Mouse (Mus musculus) embryonic facial prominence, embryonic 11.5 days (tissue): ENCODE measurements at regions not wholly inside any gene's neighbourhood (a gene's known extent, or its start where the extent isn't known, plus 50 kb on each side); places are given as distances from the start of the nearest gene placed in this dataset.

Experiments
- ATAC-seq: fragments of 200-750 bp; cut with Nextera tagmentation; replicated peaks from 2 replicates; pipeline ENCODE4 v1.8.0; 2017; ENCODE audit warnings: low read depth; ENCODE audit not compliant: insufficient number of reproducible peaks, low FRiP score, low TSS enrichment
- DNase-seq: peaks from one replicate; pipeline ENCODE4 v3.0.0-alpha.2; 2015; ENCODE audit warnings: low spot score
- H3K27ac ChIP-seq: fragments of 300-500 bp; sonication (generic); replicated peaks from 2 replicates; pipeline ENCODE4 v1.5.1; 2014; ENCODE audit warnings: mild to moderate bottlenecking, low read depth, low read length, control low read depth
- H3K27me3 ChIP-seq: fragments of 300-500 bp; sonication (generic); 2 replicates; pipeline ENCODE4 v1.6.1; 2014; ENCODE audit warnings: mild to moderate bottlenecking, low read length, moderate library complexity, mixed read lengths; ENCODE audit not compliant: control insufficient read depth, insufficient read depth
- H3K36me3 ChIP-seq: fragments of 300-500 bp; sonication (generic); replicated peaks from 2 replicates; pipeline ENCODE4 v1.6.1; 2014; ENCODE audit warnings: low read depth, mild to moderate bottlenecking, low read length, moderate library complexity, mixed read lengths; ENCODE audit not compliant: control insufficient read depth, insufficient read depth
- H3K4me1 ChIP-seq: fragments of 300-500 bp; sonication (generic); 2 replicates; pipeline ENCODE4 v1.6.1; 2014; ENCODE audit warnings: low read length, mixed read lengths; ENCODE audit not compliant: control insufficient read depth, insufficient read depth
- H3K4me2 ChIP-seq: fragments of 300-500 bp; sonication (generic); 2 replicates; pipeline ENCODE4 v1.6.1; 2014; ENCODE audit warnings: low read depth, mild to moderate bottlenecking, control low read depth, low read length, moderate library complexity
- H3K4me3 ChIP-seq: fragments of 300-500 bp; sonication (generic); 2 replicates; pipeline ENCODE4 v1.5.1; 2014; ENCODE audit warnings: low read depth, low read length, control low read depth
- H3K9ac ChIP-seq: fragments of 300-500 bp; sonication (generic); replicated peaks from 2 replicates; pipeline ENCODE4 v1.6.1; 2014; ENCODE audit warnings: mild to moderate bottlenecking, control low read depth, low read length
- H3K9me3 ChIP-seq: fragments of 300-500 bp; sonication (generic); replicated peaks from 2 replicates; pipeline ENCODE4 v1.6.1; 2016; ENCODE audit warnings: mild to moderate bottlenecking, low read length, inconsistent platforms, mixed read lengths; ENCODE audit not compliant: control insufficient read depth
- WGBS: fragments of 180-500 bp; shearing (Covaris S2); extraction: QIAGEN DNeasy Blood & Tissue Kit; methylation state at CpG from one replicate; pipeline ENCODE4 v1.1.7; 2014; 5-methylcytosine and 5-hydroxymethylcytosine counted together

- 58% methylated on average over 2 of the region's 2 CpGs for WGBS
- ATAC-seq: no peak
- Histone ChIP-seq H3K27me3 (no peaks in the 10 kb centered on the region), H3K9ac (no peak overlapping the region), H3K9me3 (no peaks in the 10 kb centered on the region), H3K4me2 (no peak overlapping the region), H3K4me3 (no peak overlapping the region), H3K4me1 (no peaks in the 10 kb centered on the region), H3K27ac (no peak overlapping the region), H3K36me3 (no peaks in the 10 kb centered on the region)
- no peak for DNase-seq
Observed at GRCm38 (mm10) chr10:92166057-92166456, 556.2 kb downstream of the Nedd1 start.

DNA sequence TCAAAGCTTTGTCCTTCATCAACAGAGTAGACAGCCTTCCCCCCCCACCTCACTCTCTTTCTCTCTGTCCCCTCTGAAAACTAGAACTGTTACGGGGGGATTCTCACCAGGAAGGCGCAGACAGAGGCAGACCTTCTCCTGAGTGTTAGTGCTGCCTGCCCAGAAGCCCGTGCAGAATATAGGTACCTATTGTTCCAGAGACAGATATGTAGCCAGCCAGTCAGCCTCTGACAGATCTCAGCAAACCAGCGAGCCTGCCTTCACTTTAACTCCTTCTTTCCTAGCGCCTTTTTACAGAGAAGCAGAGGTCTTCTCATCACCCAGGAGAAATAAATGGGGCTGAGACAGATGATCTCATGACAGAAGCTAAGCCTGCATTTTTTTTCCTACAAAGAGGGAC lies 557.2 kb downstream of the Nedd1 start:
- Histone ChIP-seq H3K4me3 (no peak overlapping the region), H3K27me3 (no peaks in the 10 kb centered on the region), H3K4me1 (no peaks in the 10 kb centered on the region), H3K9ac (no peak overlapping the region), H3K4me2 (no peak overlapping the region), H3K9me3 (no peaks in the 10 kb centered on the region), H3K36me3 (no peaks in the 10 kb centered on the region), H3K27ac (no peak overlapping the region)
- ATAC-seq: 0 out of 2 replicates have a peak, but pooled peaks have one; percentile 46
- peak; percentile 1 for DNase-seq
- 7% methylated on average over 5 of the region's 5 CpGs for WGBS

- Histone ChIP-seq H3K4me2 (no peak overlapping the region), H3K36me3 (no peaks in the 10 kb centered on the region), H3K9me3 (no peaks in the 10 kb centered on the region), H3K27ac (no peak overlapping the region), H3K4me3 (peak overlapping the region; percentile 12), H3K9ac (no peak overlapping the region), H3K27me3 (no peaks in the 10 kb centered on the region), H3K4me1 (no peaks in the 10 kb centered on the region)
- 41% methylated on average over 3 of the region's 3 CpGs for WGBS
- ATAC-seq (no peak), DNase-seq (no peak)
Observed at GRCm38 (mm10) chr10:92164648-92164960, 557.6 kb downstream of the Nedd1 start.

DNA sequence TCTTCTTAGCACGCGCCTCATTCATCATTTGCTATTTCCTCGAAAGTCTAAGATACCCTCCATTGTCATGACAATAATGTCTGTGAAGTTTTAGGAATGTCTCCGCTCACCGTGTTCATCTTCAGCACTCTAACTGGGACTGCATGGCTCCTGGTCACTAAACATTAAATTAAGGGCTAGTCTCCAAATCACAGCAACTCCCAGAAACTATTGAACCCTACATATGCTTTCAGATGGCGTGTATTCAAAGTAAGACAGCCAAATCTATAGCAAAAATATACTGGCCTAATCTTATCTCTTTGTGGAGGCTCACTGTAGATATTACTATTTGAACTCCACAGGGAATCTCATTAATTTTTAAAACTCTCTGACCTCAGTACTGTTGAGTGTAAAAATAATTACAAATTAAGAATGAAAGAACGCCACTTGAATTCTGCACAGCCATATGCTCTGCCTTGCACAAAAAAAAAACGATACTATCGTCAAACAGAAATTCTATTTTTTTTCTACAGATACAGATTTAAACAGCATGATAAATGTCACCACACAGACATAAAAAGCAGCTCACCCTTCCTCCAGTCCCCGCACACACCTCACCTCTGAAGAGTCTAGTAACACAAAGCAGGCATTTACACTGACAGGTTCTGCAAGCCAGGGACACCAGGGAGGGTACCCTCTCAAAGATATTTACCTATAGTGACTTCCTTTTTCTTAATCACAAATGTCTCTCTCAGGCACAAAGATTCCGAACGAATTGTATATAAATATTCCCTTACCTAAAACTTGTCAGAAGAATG lies 558.2 kb downstream of the Nedd1 start:
- no peak overlapping the region for H3K4me2 ChIP-seq
- 61% methylated on average over 12 of the region's 12 CpGs for WGBS
- DNase-seq (peak; percentile 1), ATAC-seq (no peak)
- no peaks in the 10 kb centered on the region for H3K36me3 ChIP-seq
- no peaks in the 10 kb centered on the region for H3K4me1 ChIP-seq
- peak overlapping the region; percentile 12 for H3K4me3 ChIP-seq
- H3K9ac ChIP-seq: no peak overlapping the region
- H3K9me3 ChIP-seq: no peaks in the 10 kb centered on the region
- H3K27ac ChIP-seq: no peak overlapping the region
- H3K27me3 ChIP-seq: no peaks in the 10 kb centered on the region

DNA sequence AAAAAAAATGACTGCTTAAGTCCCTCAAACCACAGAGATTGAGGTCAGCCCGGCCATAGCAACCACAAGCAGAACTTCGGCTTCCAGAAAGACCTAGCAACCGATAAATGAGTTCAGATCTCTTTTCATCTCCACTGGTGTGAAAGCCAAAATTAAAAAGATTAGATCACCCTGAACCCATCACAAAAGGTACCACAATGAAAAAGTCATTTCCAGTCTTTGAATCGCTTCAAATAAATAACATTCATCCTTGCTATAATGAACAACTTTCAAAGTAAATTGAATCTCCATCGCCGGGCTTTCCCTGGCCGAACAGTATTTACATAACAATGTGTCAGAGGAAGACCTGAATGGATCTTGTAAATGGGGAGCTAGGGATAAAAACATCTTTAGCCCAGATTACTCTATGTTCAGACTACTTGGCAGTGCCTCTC lies 559.1 kb downstream of the Nedd1 start:
- H3K4me2 ChIP-seq: peak overlapping the region; percentile 76
- no peaks in the 10 kb centered on the region for H3K27me3 ChIP-seq
- ATAC-seq (no peak), DNase-seq (peak; percentile 32)
- peak overlapping the region; percentile 38 for H3K4me3 ChIP-seq
- no peak overlapping the region; the same call in 1 of the 2 replicates for H3K9ac ChIP-seq
- no peak overlapping the region for H3K27ac ChIP-seq
- H3K9me3 ChIP-seq: no peaks in the 10 kb centered on the region
- H3K36me3 ChIP-seq: no peaks in the 10 kb centered on the region
- WGBS: 6% methylated on average over 7 of the region's 7 CpGs
- no peaks in the 10 kb centered on the region for H3K4me1 ChIP-seq

GRCm38 (mm10) chr10:92162473-92163011 lies 559.7 kb downstream of the Nedd1 start:
- Histone ChIP-seq H3K27ac (0 out of 2 replicates have a peak overlapping the region, but pooled peaks have one; percentile 41), H3K9me3 (no peaks in the 10 kb centered on the region), H3K4me2 (peak overlapping the region; percentile 76), H3K36me3 (no peaks in the 10 kb centered on the region), H3K4me3 (peak overlapping the region; percentile 38), H3K9ac (peak overlapping the region; percentile 58), H3K4me1 (no peaks in the 10 kb centered on the region), H3K27me3 (no peaks in the 10 kb centered on the region)
- DNase-seq (peak; percentile 60), ATAC-seq (0 out of 2 replicates have a peak, but pooled peaks have one; percentile 58)
- WGBS: 2% methylated on average over 29 of the region's 29 CpGs

DNA sequence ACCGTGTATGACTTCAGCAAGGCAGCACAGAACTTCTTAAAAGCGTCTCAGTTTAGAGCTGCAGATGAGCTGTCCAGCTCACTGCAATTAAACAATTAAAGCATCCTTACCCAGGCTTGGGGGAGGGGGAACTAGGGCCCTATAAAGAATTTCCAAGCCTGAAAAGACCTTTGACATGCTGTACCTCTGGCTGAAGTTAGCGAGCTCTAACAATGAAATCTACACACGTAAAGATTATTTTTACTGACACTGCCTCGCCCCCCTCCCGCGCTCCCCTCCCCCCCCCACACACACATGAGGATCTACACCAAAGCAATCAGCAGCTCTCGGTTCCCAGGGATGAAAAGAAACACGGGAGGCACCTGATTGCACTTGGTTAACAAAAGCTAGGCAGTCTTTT lies 560.7 kb downstream of the Nedd1 start:
- Histone ChIP-seq H3K36me3 (no peaks in the 10 kb centered on the region), H3K27ac (no peak overlapping the region), H3K27me3 (no peaks in the 10 kb centered on the region), H3K4me2 (no peak overlapping the region; the same call in 1 of the 2 replicates), H3K4me1 (no peaks in the 10 kb centered on the region), H3K9me3 (no peaks in the 10 kb centered on the region), H3K9ac (no peak overlapping the region), H3K4me3 (no peak overlapping the region)
- DNase-seq (peak; percentile 30), ATAC-seq (no peak)
- WGBS: 5% methylated on average over 9 of the region's 9 CpGs

DNA sequence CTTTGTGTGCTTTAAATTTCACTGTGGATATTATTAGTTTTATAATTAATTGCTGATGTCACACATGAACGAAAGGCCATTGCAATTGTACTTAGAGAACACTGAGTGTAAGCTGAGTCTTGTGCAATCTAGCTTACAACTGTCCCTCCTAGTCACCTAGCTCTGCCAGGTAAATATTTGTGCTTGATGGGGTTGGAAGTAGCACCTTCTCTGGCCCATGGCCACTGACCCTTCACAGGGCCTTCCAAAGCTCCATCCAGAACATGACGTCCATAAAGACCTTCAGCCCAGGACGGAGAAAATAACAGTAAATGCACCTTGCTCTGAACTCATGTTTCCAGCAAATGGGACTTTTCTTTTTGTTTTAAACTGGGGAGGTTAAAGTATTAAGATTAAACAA lies 576.0 kb downstream of the Nedd1 start:
- Histone ChIP-seq H3K4me2 (no peak overlapping the region), H3K4me3 (no peak overlapping the region), H3K9ac (no peak overlapping the region), H3K4me1 (no peaks in the 10 kb centered on the region), H3K27me3 (no peaks in the 10 kb centered on the region), H3K27ac (no peak overlapping the region), H3K36me3 (no peaks in the 10 kb centered on the region), H3K9me3 (no peaks in the 10 kb centered on the region)
- ATAC-seq (no peak), DNase-seq (no peak)
- 81% methylated on average over 3 of the region's 3 CpGs for WGBS
